Mouse (Mus musculus) macrophage (primary cell): Measurements from ENCODE around the gene Sgk1. TPM values are rescaled to one million over a fixed set of nuclear protein-coding genes. Genes with fewer than 3 reads are reported as not detected.
A peak's percentile ranks its signal among the peaks of the same experiment; 100 is the strongest.

Experiments used
- H3K27ac ChIP-seq: fragments of 350-480 bp; formaldehyde crosslinking; 2 replicates; pipeline ENCODE4 v1.9.0; 2021
- H3K36me3 ChIP-seq: fragments of 350-480 bp; formaldehyde crosslinking; 2 replicates; pipeline ENCODE4 v1.9.0; 2021; ENCODE audit errors: inconsistent target
- H3K4me3 ChIP-seq: fragments of 350-480 bp; formaldehyde crosslinking; 2 replicates; pipeline ENCODE4 v1.9.0; 2021; ENCODE audit errors: inconsistent target
- H3K79me2 ChIP-seq: fragments of 350-480 bp; formaldehyde crosslinking; 2 replicates; pipeline ENCODE4 v1.9.0; 2021; ENCODE audit errors: inconsistent target
- WGBS: methylation state at CpG from one replicate; pipeline ENCODE4 v1.1.7; 2026; ENCODE audit warnings: inconsistent platforms; ENCODE audit not compliant: missing documents; 5-methylcytosine and 5-hydroxymethylcytosine counted together
- polyA plus RNA-seq: library from polyadenylated mRNA; stranded (reverse); fragments of 250-400 nt; gene quantifications from 3 replicates; pipeline ENCODE4 v1.2.4, GENCODE M21; 2018; ENCODE audit warnings: inconsistent platforms

The Sgk1 gene
- polyA plus RNA-seq, 1 experiment from 2014 or later, result 76.1 TPM

DNA sequence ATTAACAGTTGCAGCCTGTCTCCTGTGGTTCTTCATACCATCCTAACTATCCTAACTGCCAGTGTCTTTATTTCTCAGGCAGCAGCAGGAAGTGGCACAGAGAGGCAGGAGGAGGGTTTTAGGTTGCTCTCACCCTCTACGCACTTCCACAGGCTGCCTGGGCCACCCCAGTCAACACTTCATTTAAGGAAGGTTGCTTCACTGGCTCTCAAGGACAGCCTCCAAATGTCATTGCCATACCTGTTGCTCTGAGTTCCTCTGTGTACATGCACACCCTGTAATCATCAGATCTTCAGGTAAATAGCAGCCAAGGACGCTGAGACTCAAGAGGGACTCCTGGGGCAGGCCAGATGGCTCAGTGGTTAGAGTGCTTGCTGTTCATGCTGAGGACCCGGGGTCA is 31.7 kb upstream of the Sgk1 start:
- no peak overlapping the region for H3K27ac ChIP-seq
- no peaks in the 10 kb centered on the region for H3K36me3 ChIP-seq
- no peaks in the 10 kb centered on the region for H3K79me2 ChIP-seq
- WGBS, result 93% methylated on average over 3 of the region's 3 CpGs
- H3K4me3 ChIP-seq, result no peak overlapping the region

DNA sequence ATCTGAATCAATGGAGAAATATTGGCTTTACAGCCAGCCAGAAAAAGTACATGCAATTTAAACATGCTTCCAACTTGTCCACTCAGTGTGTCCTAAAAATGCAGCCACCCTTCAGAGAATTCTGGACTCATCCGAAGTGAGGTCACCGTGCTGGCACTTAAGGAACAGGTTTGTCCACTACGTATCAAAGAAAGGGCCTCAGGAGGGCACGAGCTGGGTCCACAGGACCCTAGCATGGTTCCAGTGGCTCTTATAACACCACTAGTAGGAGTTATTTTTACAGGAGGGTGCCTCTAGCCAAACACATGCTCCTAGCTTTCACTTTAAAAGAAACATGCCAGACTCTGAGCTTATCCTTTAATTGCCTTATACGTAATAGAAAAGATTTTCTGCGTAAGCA is 28.9 kb upstream of the Sgk1 start:
- no peak overlapping the region for H3K4me3 ChIP-seq
- no peak overlapping the region for H3K27ac ChIP-seq
- WGBS, result 94% methylated on average over 6 of the region's 6 CpGs
- H3K79me2 ChIP-seq, result no peaks in the 10 kb centered on the region
- no peaks in the 10 kb centered on the region for H3K36me3 ChIP-seq

DNA sequence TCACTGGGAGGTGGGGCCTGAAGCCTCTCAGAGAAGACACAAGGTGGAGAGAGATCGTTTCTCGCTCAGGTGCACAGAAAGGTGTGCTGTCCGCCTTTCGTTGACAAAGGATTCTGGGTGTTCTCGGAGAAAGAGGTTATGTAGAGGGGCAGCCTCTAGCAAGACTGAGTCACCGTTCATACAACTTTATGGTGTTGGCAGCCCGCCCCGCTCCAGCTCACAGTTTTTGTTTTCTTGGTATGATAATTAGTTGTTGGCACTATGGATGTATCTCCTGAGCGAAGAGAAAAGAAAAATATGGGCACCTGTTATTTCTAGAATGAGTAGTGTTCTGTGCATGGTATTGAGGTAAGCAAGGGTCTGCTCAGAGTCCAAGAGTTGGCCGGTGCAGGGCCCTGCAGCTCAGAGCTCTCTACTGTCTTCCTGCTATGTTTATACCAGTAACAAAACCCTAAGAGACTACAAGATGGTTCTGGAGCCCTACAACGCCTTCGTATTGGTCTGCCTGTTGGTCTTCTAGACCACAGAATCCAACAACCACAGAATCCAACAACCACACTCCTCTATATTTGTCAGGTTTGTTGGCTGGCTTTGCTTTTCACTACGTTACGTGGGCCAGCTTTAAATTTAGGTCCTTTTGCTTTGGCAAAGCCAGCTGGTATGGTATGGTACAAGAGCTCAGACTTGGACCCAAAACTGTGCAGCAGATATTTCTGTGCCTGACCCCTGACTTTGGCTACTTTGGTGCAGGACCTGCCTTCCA is 28.2 kb upstream of the Sgk1 start:
- Histone ChIP-seq H3K36me3 (no peaks in the 10 kb centered on the region), H3K79me2 (no peaks in the 10 kb centered on the region), H3K4me3 (no peak overlapping the region), H3K27ac (no peak overlapping the region)
- 90% methylated on average over 13 of the region's 14 CpGs for WGBS

DNA sequence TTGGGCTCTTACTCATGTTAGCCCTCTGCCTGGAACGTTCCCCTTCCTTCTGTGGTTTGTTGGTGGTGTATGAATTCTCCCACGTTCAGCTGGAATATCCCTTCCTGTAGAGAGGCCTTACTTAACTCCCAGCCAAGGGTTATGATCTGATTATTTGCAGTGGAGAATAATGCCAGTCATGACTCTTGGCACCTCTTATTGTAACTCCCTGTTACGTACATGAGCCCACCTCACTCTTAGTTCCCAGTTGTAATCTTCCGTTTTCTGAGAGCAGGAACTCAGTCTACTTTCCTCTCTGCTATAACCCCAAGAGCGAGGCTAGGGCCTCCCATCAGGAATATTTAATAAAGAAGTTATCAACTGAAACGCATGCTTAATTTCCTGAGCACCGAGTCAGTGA is 26.6 kb upstream of the Sgk1 start:
- H3K27ac ChIP-seq, result no peak overlapping the region
- no peak overlapping the region for H3K4me3 ChIP-seq
- H3K79me2 ChIP-seq, result no peaks in the 10 kb centered on the region
- no peaks in the 10 kb centered on the region for H3K36me3 ChIP-seq
- 46% methylated on average over 7 of the region's 7 CpGs for WGBS

DNA sequence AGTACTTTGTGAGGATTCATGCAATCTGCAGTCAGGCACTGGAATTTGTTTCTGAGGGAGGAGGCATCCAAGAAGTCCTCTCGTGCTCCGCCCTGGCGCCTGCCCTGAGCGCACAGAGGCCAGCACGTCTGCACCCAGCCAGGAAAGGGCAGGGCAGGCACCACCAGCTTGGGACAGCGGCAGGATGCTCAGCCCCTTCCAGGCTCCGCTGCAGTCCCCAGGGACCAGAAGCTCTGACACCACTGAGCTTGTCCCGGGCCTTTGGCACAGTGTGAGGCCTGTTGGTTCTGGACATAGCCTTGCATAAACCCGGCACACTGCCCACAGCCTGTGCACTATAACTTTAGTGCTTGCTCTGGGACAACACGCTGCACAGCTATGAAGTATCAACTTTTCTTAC is 24.3 kb upstream of the Sgk1 start:
- no peak overlapping the region for H3K4me3 ChIP-seq
- no peaks in the 10 kb centered on the region for H3K36me3 ChIP-seq
- WGBS, result 98% methylated on average over 9 of the region's 10 CpGs
- no peaks in the 10 kb centered on the region for H3K79me2 ChIP-seq
- H3K27ac ChIP-seq, result no peak overlapping the region

DNA sequence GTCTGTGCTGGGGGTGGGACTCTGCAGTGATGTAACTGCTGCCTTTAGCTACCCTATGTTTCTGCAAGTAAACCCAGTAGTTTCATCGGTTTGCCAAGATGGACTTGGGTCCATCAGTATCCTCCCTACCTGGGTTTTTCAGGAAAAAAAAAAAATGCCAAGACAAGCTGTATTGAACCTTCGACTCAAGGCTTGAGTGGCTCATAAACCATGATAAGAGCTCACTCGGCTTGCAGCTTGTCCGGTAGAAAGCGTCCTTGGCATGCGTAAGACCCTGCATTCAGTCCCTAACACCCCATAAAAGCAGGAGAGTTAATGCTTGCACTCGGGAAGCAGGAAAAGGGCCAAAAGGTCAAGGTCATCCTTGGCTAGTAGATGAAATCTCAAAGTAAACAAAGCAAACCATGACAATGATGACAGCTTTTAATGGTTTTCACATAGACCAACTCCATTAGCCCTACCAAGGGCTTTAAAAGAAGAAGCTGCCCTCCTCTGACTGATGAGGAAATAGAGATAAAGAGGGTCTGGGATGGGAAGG is 23.5 kb upstream of the Sgk1 start:
- WGBS, result 91% methylated on average over 7 of the region's 7 CpGs
- H3K36me3 ChIP-seq, result no peaks in the 10 kb centered on the region
- H3K79me2 ChIP-seq, result no peaks in the 10 kb centered on the region
- no peak overlapping the region for H3K27ac ChIP-seq
- H3K4me3 ChIP-seq, result no peak overlapping the region

DNA sequence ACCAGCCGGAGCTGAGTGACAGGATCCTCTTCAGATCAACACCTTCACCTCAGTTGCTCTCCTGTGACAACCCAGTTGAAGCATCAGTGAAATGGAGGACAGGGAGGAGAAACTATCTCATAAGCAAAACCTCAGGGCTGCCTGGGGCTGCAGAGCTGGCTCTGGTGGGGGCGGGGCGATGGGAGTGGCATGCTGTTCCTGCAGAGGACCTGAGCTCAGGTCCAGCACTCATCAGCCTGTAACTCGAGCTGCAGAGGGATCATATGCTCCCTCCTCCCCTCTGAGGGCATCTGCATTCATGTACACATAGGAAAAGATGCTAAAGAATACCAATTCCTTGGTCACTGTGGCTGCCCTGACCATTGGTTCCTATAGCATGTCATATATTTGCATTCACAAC is 15.5 kb upstream of the Sgk1 start:
- Histone ChIP-seq H3K27ac (no peak overlapping the region), H3K79me2 (no peaks in the 10 kb centered on the region), H3K36me3 (no peaks in the 10 kb centered on the region), H3K4me3 (no peak overlapping the region)
- 68% methylated on average over 4 of the region's 4 CpGs for WGBS

DNA sequence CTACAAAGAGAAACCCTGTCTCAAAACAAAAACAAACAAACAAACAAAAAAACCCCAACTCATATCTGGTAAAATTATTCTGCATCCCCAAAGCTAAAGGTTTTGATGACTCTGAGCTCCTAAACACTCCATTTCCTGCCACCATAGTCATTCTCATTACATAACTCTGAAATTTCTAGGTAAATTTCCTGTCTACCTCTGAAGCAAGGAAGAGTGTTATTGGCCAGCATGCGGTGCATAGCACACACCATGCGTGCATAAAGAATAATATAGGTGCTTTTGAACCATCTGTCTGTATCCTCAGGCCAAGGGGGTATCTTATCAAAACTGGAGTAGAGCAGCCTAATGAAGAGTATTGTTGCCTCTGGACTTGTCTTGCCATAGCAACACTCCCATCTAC is 13.8 kb upstream of the Sgk1 start:
- 91% methylated on average over 2 of the region's 2 CpGs for WGBS
- no peak overlapping the region for H3K27ac ChIP-seq
- H3K4me3 ChIP-seq, result no peak overlapping the region
- H3K79me2 ChIP-seq, result no peaks in the 10 kb centered on the region
- H3K36me3 ChIP-seq, result no peaks in the 10 kb centered on the region

DNA sequence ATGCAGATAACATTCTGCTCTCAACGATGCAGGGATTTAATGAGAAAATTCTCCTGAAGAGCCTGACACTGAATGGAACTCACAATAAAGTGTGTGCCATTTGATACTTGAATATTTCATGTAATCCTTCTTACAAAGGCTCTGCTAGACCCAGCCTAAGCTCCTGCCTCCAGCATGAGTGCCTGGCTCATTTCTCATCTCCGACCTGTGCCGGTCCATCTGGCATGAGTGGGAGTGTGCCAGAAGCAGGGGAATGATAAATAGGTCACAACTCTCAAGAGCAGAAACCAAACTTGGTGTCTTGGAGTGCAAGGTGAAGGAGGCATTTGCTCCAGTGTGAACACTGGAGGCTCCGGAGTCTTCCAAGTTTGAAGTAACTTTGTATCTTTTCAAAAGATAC is 13.4 kb upstream of the Sgk1 start:
- 97% methylated on average over 4 of the region's 4 CpGs for WGBS
- no peak overlapping the region for H3K27ac ChIP-seq
- H3K36me3 ChIP-seq, result no peaks in the 10 kb centered on the region
- no peaks in the 10 kb centered on the region for H3K79me2 ChIP-seq
- no peak overlapping the region for H3K4me3 ChIP-seq

DNA sequence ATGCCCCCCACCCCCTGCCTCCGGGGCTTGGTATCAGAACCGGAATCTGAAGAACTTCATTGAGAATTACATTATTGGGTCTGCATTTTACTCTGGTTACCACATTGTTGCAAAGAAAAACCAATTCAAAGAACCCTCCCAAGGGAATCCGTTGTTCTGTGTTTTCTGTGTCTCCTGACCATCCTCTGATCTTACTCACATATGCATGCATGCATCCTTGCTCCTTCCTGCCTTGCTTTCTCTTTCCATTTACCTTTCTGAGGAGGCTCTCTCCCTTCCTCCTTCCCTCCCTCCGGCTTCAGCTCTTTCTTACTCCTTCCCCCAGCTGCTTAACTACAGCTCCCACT is 174 bp upstream of the Sgk1 start:
- Histone ChIP-seq H3K4me3 (peak overlapping the region; percentile 6; the same call in 1 of the 2 replicates), H3K36me3 (no peaks in the 10 kb centered on the region), H3K27ac (no peak overlapping the region), H3K79me2 (no peaks in the 10 kb centered on the region)
- WGBS, result 41% methylated on average over 4 of the region's 4 CpGs

DNA sequence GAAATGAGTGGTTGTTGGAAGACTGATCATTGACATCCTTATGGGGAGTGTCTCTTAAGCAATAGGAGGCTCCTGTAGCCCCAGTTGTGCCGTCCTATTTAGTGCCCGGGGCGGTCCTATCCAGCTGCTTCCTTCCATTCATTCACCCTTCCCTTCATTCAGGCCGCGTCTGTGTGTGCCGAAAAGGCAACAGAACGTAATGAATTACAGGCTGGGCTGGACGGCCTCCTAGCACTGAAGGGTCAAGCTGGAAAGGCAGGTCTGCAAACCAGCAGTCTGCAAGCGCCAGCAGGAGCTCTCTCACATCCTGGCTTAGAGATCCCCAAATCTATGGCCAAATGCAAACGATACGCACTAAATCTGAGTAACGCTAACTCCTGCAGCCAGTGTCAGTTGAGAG is 1.6 kb downstream of the Sgk1 start:
- Histone ChIP-seq H3K4me3 (no peak overlapping the region), H3K79me2 (no peaks in the 10 kb centered on the region), H3K36me3 (no peaks in the 10 kb centered on the region), H3K27ac (no peak overlapping the region)
- 48% methylated on average over 12 of the region's 12 CpGs for WGBS

DNA sequence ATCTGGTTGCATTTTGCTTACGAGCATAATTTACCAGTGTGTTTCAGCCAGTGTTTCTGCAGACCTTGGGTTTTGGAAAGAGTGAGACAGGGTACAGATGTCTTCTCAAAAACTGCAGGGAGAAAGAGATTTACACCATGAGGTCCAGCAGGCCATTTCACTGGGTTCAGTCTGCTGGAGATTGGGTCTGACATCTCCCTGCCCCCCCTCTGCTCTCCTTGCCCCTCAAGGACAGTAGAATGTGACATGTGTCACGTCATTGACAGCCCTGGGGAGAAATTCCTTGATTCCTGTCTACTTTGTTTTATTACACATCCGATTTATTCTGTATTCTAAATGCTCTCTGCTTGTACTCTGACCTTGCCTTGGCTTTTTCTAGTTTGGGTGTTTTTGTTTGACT is 2.5 kb downstream of the Sgk1 start:
- H3K4me3 ChIP-seq, result no peak overlapping the region
- H3K27ac ChIP-seq, result no peak overlapping the region
- H3K36me3 ChIP-seq, result no peaks in the 10 kb centered on the region
- WGBS, result 100% methylated on average over 3 of the region's 3 CpGs
- H3K79me2 ChIP-seq, result no peaks in the 10 kb centered on the region

DNA sequence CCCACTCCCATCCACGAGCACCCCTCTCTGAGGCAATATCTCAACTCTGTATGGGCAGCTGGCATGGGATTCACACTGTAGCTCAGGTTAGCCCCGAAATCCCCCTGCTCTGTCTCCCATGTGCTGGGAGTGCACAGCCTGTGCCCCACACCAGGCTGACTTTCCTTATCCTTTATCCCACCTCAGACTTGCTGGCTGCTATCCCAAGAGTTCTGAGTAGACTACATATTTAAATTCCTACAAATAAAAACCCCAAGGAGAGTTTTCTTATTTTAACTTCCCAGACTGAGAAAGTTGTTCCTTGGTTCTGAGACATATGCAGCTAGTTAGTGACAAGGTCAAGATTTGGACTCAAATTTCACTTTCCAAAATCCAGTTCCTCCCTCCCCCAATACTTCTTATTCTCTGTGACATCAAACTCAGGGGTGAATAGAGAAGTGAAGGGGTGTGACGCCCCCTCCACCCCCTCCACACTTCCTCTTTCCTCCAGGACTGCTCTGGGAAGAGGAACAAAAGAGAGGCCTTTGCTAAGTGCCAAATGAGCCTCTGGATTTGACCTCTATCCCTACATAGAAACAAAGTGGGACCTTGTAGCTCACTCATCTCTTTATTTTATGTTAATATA is 7.3 kb downstream of the Sgk1 start:
- H3K4me3 ChIP-seq, result no peak overlapping the region
- H3K79me2 ChIP-seq, result no peaks in the 10 kb centered on the region
- WGBS, result 54% methylated on average over 3 of the region's 3 CpGs
- H3K27ac ChIP-seq, result peak overlapping the region; percentile 49
- no peaks in the 10 kb centered on the region for H3K36me3 ChIP-seq

DNA sequence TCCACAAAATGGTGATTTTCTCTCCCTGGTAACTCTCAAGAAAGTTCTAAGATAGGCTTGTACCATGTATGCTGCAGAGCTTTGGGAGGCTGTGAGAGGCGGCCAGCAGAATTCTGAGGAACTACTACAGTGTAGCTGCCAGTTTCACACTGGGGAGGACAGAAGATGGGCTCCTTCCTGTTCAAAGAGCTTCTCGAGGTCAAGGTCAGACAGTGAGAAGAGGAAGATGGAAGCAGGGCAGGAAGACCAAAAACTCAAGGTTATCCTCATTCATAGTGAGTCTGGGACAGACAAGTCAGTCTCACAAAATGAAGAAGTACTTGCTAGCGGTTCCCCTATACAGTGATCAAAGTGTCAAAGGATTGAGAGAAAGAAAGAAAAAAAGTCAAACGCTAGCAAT is 8.3 kb downstream of the Sgk1 start:
- H3K4me3 ChIP-seq, result no peak overlapping the region
- H3K27ac ChIP-seq, result peak overlapping the region; percentile 49

DNA sequence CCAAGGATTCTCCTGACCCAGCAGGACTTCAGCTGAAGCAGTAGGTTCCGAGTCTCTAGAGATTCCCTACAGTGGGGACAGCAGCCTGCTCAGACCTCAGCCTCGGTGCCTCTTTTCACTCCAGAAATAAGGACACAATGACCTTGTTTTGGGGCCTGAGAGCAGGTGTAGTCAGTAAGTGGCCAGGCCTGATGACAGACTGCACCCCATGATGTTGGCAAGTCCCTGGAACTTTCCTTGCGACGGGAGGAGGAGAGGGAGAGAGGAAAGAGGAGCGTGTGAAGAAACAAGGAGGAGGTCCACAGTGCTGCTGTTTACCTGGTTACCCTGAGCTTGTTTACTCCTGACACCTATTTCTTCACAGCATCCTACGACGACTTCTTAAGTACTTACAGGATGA is 9.5 kb downstream of the Sgk1 start:
- Histone ChIP-seq H3K79me2 (no peaks in the 10 kb centered on the region), H3K36me3 (no peaks in the 10 kb centered on the region), H3K4me3 (no peak overlapping the region), H3K27ac (no peak overlapping the region)
- 97% methylated on average over 7 of the region's 7 CpGs for WGBS

More for the DNA sequence above, 8.3 kb downstream of the Sgk1 start:
- WGBS, result 37% methylated on average over 4 of the region's 4 CpGs
- H3K79me2 ChIP-seq, result no peaks in the 10 kb centered on the region
- H3K36me3 ChIP-seq, result no peaks in the 10 kb centered on the region
